Mouse (Mus musculus): ENCODE data around the gene Ap1g1.
"Not testable (repeated sequence)": the region's sequence is repeated elsewhere in the genome, so short reads cannot be mapped to it uniquely, and the experiment has no call there.

Ap1g1 gene

GRCm38 (mm10) chr8:109868003-109868679 is 89.8 kb downstream of the Ap1g1 start, which contains the start of gene Phlpp2:
TSS of gene Phlpp2 (plus strand) at chr8:109868542.
- peak; percentile 94 for DNase-seq

DNA sequence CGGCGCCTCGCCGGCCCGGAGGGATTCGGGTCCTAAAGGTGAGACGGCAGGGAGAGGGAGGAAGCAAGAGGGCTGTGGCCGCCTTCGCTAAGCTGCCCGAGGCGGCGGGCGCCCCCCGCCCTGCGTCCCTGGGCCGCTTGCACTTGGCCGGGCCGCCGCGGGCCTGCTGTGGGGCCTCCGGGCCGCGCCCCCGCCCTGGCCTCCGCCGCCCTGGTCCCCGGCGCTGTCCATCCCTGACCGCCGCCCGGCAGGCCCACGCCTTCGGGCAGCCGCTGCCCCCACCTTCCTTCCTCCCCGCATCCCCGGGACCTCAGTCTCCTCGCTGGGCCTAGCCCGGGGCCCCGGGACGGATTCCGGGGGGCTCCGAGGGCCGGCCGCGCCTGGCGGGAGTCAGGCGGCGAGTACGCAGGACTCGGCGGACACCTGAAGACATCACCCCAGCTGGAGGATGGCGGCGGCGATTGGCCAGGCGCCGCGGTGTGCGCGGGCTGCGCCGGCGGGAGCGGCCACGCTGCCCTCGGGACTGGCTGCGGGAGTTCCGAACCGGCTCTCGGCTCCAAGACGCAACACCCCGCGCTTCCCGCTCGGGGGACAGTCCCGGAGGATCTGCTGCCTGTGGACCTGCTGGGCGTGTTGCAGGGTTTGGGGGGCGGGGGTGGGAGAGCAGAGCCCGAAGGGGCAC is 90.5 kb downstream of the Ap1g1 start:
- peak; percentile 40 for DNase-seq

DNA sequence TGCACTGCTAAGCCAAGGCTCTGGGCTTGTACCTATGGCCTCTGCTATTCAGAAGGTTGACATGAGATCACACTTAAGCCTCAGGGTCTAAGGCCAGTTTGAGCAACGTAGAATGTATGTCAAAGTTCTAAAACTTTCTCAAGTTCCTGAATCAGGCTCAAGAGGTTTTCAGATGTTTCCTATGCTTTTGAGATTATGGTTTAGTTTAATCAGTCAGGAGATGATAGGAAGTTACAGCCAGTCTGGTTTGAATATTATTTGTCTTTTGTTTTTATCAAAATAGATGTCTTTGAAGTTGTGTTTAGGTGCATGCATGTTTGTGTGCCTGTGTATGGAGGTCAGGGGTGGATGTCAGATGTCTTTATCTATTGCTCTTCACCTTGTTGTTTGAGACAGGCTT is 92.7 kb downstream of the Ap1g1 start:
- no peak for DNase-seq

- not testable (repeated sequence) for DNase-seq
Measured at GRCm38 (mm10) chr8:109873800-109874199, 95.4 kb downstream of the Ap1g1 start.

- no peak for DNase-seq
Measured at GRCm38 (mm10) chr8:109880012-109880662, 101.8 kb downstream of the Ap1g1 start.

DNA sequence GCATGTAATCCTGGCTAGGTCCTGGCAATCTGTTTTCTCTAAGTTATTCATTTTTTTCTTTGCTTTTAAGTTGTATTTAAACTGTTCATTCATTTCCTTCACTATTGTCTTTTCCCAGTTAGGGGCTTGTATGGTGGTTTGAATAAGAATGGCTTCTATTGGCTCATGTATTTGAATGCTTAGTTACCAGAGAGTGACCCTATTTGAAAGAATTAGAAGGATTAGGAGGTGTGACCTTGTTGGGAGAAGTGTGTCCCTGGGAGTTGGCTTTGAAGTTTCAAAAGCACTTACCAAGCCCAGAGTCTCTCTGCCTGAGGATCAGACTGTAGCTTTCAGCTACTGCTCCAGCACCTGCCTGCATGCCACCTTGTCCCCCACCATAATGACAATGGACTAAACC is 106.9 kb downstream of the Ap1g1 start:
- no peak for DNase-seq

GRCm38 (mm10) chr8:109889211-109889610 is 110.9 kb downstream of the Ap1g1 start:
- no peak for DNase-seq

- no peak for DNase-seq
Measured at GRCm38 (mm10) chr8:109890794-109891585, 112.6 kb downstream of the Ap1g1 start.

GRCm38 (mm10) chr8:109894636-109895035 is 116.3 kb downstream of the Ap1g1 start:
- DNase-seq = no peak

DNA sequence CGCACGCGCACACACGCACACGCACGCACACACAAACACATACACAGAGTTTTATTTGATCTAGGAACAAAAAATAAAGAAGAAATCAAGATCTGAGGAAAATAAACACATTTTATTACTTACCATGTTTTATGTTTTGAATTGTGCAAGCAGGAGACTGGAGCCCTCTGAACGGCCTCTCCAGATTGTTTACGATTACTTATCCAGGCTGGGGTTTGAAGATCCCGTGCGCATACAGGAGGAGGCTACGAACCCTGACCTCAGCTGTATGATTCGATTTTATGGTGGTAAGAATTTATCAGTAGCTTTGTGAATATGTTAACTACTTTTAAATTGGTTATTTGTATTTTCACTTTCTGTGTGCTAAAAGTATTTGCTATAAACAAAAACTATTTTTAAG is 117.0 kb downstream of the Ap1g1 start:
- DNase-seq = no peak

GRCm38 (mm10) chr8:109902379-109902778 is 124.0 kb downstream of the Ap1g1 start:
- DNase-seq = no peak

- peak; percentile 13 for DNase-seq
Measured at GRCm38 (mm10) chr8:109903909-109904469, 125.6 kb downstream of the Ap1g1 start.

DNA sequence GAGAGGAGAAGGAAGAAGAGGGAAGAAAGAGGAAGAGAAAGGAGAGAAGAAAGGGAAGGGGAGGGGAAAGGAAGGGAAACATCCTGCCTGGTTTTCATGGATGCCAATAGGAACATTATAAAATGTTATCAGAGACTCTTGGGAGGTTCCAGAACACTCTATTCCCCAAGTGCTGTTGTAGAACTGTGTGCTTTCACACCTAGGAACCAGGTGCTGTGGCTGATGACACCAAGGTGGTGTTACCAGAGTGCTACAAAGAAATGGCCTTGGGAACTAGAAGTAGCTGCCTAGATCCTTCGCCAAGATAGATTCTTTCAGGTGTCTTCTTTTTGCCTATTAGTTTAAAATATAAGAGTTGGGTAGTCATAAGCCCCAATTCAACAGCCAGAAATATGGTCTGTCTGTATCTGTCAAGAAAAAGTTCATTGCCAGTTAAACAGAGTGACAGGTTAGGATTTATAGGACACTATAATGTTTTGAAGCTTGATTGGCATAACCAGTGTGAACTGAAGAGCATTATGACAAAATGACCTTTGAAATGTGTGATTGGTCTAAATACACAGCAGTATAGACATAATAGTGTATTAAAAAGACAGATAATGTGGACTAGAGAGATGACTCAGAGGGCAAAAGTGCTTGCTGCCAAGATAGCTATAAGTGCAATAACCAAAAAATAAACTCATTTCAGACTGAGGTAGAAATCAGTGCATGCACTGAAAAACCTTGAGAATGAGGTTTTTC is 126.7 kb downstream of the Ap1g1 start:
- DNase-seq = no peak

- no peak for DNase-seq
Measured at GRCm38 (mm10) chr8:109906907-109907306, 128.6 kb downstream of the Ap1g1 start.

GRCm38 (mm10) chr8:109907376-109907775 is 129.0 kb downstream of the Ap1g1 start:
- no peak for DNase-seq
